Comparison of ENCODE assay signal across 8 mouse cellular contexts in the genomic region with DNA sequence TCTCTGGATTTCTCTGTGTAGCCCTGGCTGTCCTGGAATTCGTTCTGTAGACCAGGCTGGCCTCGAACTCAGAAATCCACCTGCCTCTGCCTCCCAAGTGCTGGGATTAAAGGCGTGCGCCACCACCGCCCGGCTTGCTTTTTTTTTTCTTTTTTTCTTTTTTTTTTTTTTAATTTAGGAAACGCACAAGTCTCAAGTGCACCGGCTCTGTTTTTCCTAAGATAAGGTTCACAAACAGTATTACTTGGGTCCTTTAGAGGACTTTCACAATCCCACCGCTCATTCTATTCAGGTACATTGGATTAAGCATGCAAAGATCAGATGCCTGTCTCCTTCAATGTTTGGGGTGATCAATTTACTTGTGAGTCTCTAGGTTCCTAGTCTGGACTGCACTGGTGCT. TPM values are rescaled to one million over a fixed set of nuclear protein-coding genes. Genes with fewer than 3 reads are reported as not detected.
DNase-seq lines count a peak whose midpoint lies in the region; ATAC-seq and TF ChIP-seq lines count a peak whose summit lies in the region.

No protein-coding gene starts in this region.

- no peak for TF ChIP-seq CTCF in liver, adult 2 months (IDR thresholded peaks at IDR 0.05; ENCODE audit: low read depth, low read length)

- whole genome bisulfite sequencing in liver, adult 2 months = 76% methylated on average over 9 of the region's 9 CpGs
- WGBS in embryonic facial prominence, embryonic 12.5 days = 80% methylated on average over 8 of the region's 9 CpGs
- 76% methylated on average over 9 of the region's 9 CpGs for WGBS in intestine, embryonic 16.5 days
- 75% methylated on average over 9 of the region's 9 CpGs for WGBS in neural tube, embryonic 13.5 days

- no peak for ATAC-seq in embryonic facial prominence, embryonic 12.5 days (ENCODE audit: insufficient number of reproducible peaks, insufficient read depth, low FRiP score, low TSS enrichment)
- ATAC-seq in intestine, embryonic 16.5 days = no peak
- ATAC-seq in neural tube, embryonic 13.5 days (ENCODE audit: low read depth) = no peak
- ATAC-seq in monocyte, adult 5-6 weeks (replicated peaks; ENCODE audit: insufficient number of reproducible peaks, low FRiP score, low TSS enrichment, poor library complexity, severe bottlenecking) = no peak

- peak overlapping the region; percentile 53 for H3K4me2 ChIP-seq in embryonic facial prominence, embryonic 12.5 days (replicated peaks)
- H3K4me2 ChIP-seq in intestine, embryonic 16.5 days (ENCODE audit: low read depth, low read length) = peak overlapping the region; percentile 75
- peak overlapping the region; percentile 57 for H3K4me2 ChIP-seq in neural tube, embryonic 13.5 days

- H3K79me2 ChIP-seq in liver, adult 2 months (ENCODE audit: control insufficient read depth, insufficient read depth, low read length) = peaks cover 7% of the 10 kb centered on the region; the same call in 1 of the 2 replicates

- peak overlapping the region; percentile 93 for H3K9ac ChIP-seq in liver, adult 2 months (ENCODE audit: low read depth, low read length)
- H3K9ac ChIP-seq in embryonic facial prominence, embryonic 12.5 days = peak overlapping the region; percentile 79
- H3K9ac ChIP-seq in intestine, embryonic 16.5 days (ENCODE audit: low read depth, low read length) = peak overlapping the region; percentile 96
- peak overlapping the region; percentile 83 for H3K9ac ChIP-seq in neural tube, embryonic 13.5 days

- no peaks in the 10 kb centered on the region for H3K36me3 ChIP-seq in liver, adult 2 months (ENCODE audit: control insufficient read depth, insufficient read depth, low read length)
- no peaks in the 10 kb centered on the region for H3K36me3 ChIP-seq in embryonic facial prominence, embryonic 12.5 days
- H3K36me3 ChIP-seq in intestine, embryonic 16.5 days (ENCODE audit: control insufficient read depth, insufficient read depth, low read length) = no peaks in the 10 kb centered on the region
- H3K36me3 ChIP-seq in neural tube, embryonic 13.5 days = no peaks in the 10 kb centered on the region

- DNase-seq in liver, adult 2 months (ENCODE audit: extremely low read depth, low read depth, low spot score) = no peak
- no peak for DNase-seq in liver
- no peak for DNase-seq in cerebellum, postnatal 25 days
- DNase-seq in testis, postnatal 14 days (ENCODE audit: low spot score) = no peak

- H3K4me1 ChIP-seq in liver, adult 2 months (ENCODE audit: control insufficient read depth, insufficient read depth, low read length) = peaks cover 9% of the 10 kb centered on the region; the same call in 1 of the 2 replicates
- H3K4me1 ChIP-seq in embryonic facial prominence, embryonic 12.5 days = peaks cover 14% of the 10 kb centered on the region; the same call in 1 of the 2 replicates
- H3K4me1 ChIP-seq in intestine, embryonic 16.5 days (ENCODE audit: control insufficient read depth, insufficient read depth, low read length) = peaks cover 11% of the 10 kb centered on the region; the same call in 1 of the 2 replicates
- peaks cover 24% of the 10 kb centered on the region for H3K4me1 ChIP-seq in neural tube, embryonic 13.5 days (replicated peaks)

- H3K27me3 ChIP-seq in liver, adult 2 months (ENCODE audit: control insufficient read depth, insufficient read depth, low read length) = no peaks in the 10 kb centered on the region
- H3K27me3 ChIP-seq in embryonic facial prominence, embryonic 12.5 days = no peaks in the 10 kb centered on the region
- no peaks in the 10 kb centered on the region for H3K27me3 ChIP-seq in intestine, embryonic 16.5 days (replicated peaks; ENCODE audit: control insufficient read depth, insufficient read depth, low read length)
- H3K27me3 ChIP-seq in neural tube, embryonic 13.5 days = no peaks in the 10 kb centered on the region

- H3K27ac ChIP-seq in liver, adult 2 months (replicated peaks; ENCODE audit: insufficient read depth, low read depth, low read length) = peak overlapping the region; percentile 81
- peak overlapping the region; percentile 89 for H3K27ac ChIP-seq in embryonic facial prominence, embryonic 12.5 days
- peak overlapping the region; percentile 90 for H3K27ac ChIP-seq in intestine, embryonic 16.5 days (ENCODE audit: low read length)
- H3K27ac ChIP-seq in neural tube, embryonic 13.5 days (replicated peaks) = peak overlapping the region; percentile 90

- H3K4me3 ChIP-seq in liver, adult 2 months (ENCODE audit: insufficient read depth, low read depth, low read length) = peak overlapping the region; percentile 84
- peak overlapping the region; percentile 86 for H3K4me3 ChIP-seq in embryonic facial prominence, embryonic 12.5 days
- H3K4me3 ChIP-seq in intestine, embryonic 16.5 days (ENCODE audit: low read length) = peak overlapping the region; percentile 86
- H3K4me3 ChIP-seq in neural tube, embryonic 13.5 days = peak overlapping the region; percentile 70

- no peaks in the 10 kb centered on the region for H3K9me3 ChIP-seq in embryonic facial prominence, embryonic 12.5 days
- no peaks in the 10 kb centered on the region for H3K9me3 ChIP-seq in intestine, embryonic 16.5 days (ENCODE audit: control insufficient read depth, low read length)
- H3K9me3 ChIP-seq in neural tube, embryonic 13.5 days = no peaks in the 10 kb centered on the region

- no peak for TF ChIP-seq POLR2A in liver, adult 2 months (IDR thresholded peaks at IDR 0.05; ENCODE audit: extremely low read depth, insufficient read depth, low read length)

RNA-seq across cellular contexts. Expression of gene Arl15, which starts 0.7 kb away (rescaled TPM):
- total RNA-seq in liver, adult 2 months (2014; rRNA removed) = 6.5 and 6.8 TPM in 2 replicates
- 1.5 and 1.9 TPM in 2 replicates for polyA plus RNA-seq in liver, adult 2 months (2012; rRNA removed)
- 14.8 and 15.0 TPM in 2 replicates for polyA plus RNA-seq in embryonic facial prominence, embryonic 12.5 days (2016; fragmentation: Nextera tagmentation; extraction: Ambion mirVana)
- polyA plus RNA-seq in intestine, embryonic 16.5 days (2015; fragmentation: Nextera tagmentation; extraction: Ambion mirVana) = 8.2 and 10.6 TPM in 2 replicates
- polyA plus RNA-seq in neural tube, embryonic 13.5 days (2015; fragmentation: Nextera tagmentation; extraction: Ambion mirVana) = 14.8 and 16.9 TPM in 2 replicates
- 8.4 to 11.4 TPM (median 11.3 TPM) in 3 replicates for total RNA-seq in monocyte, adult 5-6 weeks (2017)
